Mouse (Mus musculus) adrenal gland, postnatal 14 days (tissue): ENCODE data around the gene Prdx4. TPM values are rescaled to one million over a fixed set of nuclear protein-coding genes. Genes with fewer than 3 reads are reported as not detected.
"Not testable (repeated sequence)": the region's sequence is repeated elsewhere in the genome, so short reads cannot be mapped to it uniquely, and the experiment has no call there.

Source experiments
- DNase-seq: peaks from one replicate; pipeline ENCODE4 v3.0.0; 2021; ENCODE audit warnings: mixed read lengths
- long read RNA-seq, 2 experiments: library from polyadenylated mRNA; stranded (forward); transcript quantifications; one replicate each; pipeline ENCODE4 v2.0.0; 2021
- total RNA-seq: library from RNA; stranded (reverse); gene quantifications from 2 replicates; pipeline ENCODE4 v1.2.3, GENCODE M21; 2021

Gene Prdx4
- 47.3 and 67.1 TPM in 2 replicates for total RNA-seq
- long read RNA-seq, experiment 1, transcript Prdx4-201 (7 exons, 990 nt): major isoform, 49 of 50 reads
- long read RNA-seq, experiment 1, partial matches to known transcripts: 0 of 50 reads
- long read RNA-seq, experiment 1, other reads (novel, unspliced or antisense): 1 of 50 reads
- long read RNA-seq, experiment 2, transcript Prdx4-201 (7 exons, 990 nt): major isoform, 64 of 66 reads
- long read RNA-seq, experiment 2, partial matches to known transcripts: 2 of 66 reads
- long read RNA-seq, experiment 2, other reads (novel, unspliced or antisense): 0 of 66 reads

DNA sequence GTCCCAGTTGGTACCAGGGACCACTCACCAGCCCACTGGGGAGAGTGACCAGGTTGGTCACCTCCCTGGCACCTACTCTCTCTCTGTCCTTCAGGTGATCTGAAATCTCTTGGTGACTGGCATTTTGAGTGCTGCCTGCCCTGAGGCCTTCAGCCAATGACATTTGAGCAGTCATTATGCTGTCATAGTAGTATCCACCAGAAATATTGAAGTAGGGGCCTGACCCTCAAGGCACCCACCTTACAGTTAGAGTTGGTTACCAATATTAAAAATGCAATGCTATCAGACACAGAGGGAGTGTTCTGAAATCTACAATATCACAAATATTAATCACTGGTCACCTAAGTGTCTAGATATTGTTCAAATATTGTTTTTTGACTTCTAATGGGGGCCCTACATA lies at the start of gene Prdx4:
Gene Prdx4 (minus strand): TSS at position 101 of the 400 bp plus-strand sequence.
- DNase-seq: no peak

DNA sequence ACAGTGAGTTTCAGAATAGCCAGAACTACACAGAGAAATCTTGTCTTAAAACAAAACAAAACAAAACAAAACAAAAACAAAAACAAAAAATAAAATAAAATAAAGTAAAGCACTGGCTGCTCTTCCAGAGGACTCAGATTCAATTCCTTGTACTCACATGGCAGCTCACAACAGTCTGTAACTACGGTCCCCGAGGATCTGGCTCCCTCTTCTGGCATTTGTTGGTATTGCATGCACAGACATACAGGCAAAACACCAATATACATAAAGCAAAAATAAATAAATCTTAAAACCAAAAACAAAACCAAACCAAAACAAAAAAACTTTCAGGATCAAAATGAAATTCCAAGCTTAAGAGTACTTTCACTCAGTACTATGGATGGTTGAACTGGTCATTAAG lies 36.0 kb upstream of the Prdx4 start:
- peak; percentile 34 for DNase-seq

DNA sequence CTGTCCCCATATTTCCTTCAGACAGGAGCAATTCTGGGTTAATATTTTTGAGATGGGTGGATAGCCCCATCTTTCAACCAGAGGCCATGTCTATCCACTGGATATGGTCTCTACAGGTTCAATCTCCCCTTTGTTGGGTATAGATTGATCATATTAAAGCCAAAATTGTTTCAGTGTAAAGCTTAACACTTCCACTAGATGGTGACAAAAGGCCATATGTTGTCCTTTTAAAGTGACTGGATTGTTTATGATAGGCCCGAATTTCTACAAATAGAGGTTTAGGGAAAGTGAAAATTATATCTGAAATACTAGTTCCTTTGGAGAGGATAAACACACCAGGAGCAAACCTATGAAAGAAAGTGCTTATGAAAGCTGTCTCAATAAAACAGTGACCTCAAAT lies 34.9 kb upstream of the Prdx4 start:
- DNase-seq: no peak

DNA sequence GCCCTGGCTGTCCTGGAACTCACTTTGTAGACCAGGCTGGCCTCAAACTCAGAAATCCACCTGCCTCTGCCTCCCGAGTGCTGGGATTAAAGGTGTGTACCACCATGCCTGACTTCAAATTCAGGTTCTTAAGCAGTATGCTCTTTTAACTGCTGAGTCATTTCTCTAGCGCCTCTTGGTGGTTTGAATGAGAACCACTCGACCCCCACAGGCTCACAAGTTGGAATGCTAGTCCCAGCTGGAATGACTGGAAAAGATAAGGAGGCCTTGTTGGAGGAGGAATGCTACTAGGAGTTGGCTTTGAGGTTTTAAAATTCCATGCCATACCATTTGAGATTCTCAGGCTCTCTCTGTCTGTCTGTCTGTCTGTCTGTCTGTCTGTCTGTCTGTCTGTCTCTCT lies 29.6 kb upstream of the Prdx4 start:
- DNase-seq: not testable (repeated sequence)

DNA sequence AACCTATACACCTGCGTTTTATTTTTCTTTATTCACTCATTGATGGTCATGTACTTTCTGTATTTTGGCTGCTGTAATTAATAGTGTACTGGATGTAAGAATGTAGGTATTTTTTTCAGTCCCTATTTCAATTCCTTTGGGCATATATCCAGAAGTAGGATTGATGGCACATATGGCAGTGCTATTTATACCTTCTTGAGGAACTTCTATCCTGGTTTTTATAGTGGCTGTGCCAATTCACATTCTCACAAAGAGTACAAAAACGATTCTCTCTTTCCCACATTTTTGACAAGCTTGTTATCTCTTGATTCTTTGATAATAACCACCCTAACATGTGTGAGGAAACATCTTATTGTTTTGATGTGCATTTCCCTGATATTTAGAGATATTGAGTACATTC lies 24.5 kb upstream of the Prdx4 start:
- no peak for DNase-seq

DNA sequence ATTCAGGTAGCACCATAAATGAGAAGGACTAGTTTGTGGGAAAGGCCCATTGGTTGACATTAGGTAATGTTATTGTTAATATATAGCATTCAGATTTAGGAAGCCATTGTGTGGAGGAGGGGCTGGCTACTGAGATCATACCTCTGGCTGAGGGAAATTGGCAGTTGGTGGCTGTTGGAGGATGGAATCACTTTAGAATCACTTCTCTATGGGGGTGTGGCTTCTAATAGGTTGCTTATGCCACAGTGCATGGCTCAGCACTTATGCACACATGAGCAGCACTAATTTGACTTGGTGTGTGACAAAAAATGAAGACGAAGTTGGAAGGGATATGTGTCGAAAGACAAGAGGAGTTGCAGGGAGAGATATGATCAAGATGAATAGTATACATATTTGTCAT lies 5.7 kb upstream of the Prdx4 start:
- no peak for DNase-seq

DNA sequence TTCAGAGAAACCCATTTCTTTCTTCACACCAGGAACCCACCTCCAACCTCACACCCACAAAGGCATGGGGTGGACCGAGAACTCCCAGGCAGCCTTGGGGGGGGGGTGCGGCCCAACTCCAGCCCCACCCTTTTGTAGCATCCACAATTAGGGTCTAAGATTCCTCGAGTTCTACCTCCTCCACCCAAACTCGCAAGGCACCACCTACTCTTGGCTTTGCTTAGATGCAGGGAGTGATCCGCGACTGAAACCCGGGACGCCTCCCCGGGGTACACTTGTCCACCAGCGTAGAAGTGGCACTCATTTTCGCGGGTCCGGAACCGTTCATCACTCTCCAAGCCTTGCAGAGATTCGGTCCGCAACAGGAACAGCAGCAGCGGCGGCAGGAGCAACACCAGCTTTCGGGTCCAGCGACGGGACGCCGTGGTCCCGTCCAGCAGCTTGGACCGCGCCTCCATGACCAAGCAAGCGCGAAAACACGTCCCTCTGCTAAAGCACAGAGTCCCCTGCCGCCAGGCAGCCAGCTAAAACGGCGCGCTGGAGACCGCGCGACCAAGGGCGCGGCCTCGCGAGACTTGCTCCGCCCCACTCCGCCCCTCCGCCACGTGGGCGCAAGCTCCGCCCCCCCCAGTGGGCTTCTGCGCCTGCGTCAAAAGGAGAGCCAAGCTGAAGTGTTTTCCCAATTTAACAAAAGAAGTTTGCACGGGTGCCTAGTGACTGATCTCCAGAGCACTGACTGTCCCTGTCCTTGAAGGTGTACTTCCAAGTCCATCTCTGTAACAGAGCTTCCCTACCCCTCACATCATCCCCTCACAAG lies 2.4 kb downstream of the Prdx4 start:
- DNase-seq: peak; percentile 91

DNA sequence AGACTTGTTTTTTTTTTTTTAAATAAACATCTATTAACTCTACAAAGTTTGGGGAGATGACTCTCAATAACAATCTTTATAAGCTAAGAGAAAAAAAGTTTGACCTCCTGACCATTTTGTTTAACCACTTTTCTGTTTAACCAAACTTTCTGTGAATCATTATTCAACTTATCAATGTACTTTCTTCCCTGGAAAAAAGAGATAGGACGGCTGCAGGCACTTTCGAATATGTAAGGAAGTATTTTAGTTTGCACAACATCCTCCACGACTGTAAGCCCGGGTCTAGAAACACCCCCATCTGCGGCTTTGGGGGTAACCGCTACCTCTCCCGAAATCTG lies 3.0 kb downstream of the Prdx4 start:
- no peak for DNase-seq

DNA sequence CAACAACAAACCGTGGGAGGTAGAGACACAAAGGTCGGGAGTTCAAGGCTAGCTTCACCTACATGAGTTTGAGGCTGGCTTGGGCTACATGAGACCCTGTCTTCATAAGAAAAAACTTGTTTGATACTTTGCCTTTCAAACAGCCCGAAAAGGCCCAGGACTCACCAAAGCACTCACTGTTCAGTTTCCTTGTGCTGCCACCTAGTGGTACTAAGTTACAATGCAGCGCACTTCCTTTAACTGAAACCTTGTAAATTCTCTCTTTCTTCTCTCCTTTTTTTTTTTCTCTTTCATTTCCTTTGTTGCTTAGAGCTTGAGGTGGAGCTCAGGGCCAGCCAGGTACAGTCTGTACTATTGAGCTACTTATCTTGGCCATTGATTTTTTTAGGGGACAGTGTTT lies 22.5 kb downstream of the Prdx4 start:
- peak; percentile 24 for DNase-seq

DNA sequence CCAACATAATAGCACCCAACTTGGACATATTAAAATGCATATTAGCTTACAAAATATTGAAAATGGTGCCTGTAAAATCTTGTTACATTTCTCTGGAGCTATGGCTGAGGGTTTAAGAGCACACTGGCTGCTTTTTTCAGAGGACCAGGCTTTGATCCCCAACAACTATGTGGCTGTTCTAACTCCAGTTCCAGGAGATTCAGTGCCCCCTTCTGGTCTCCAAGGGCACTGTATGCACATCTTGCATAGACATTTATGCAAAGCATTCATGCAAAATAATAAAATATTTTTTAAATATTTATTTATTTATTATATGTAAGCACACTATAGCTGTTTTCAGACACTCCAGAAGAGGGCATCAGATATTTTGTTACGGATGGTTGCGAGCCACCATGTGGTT lies 34.2 kb downstream of the Prdx4 start:
- DNase-seq: no peak

DNA sequence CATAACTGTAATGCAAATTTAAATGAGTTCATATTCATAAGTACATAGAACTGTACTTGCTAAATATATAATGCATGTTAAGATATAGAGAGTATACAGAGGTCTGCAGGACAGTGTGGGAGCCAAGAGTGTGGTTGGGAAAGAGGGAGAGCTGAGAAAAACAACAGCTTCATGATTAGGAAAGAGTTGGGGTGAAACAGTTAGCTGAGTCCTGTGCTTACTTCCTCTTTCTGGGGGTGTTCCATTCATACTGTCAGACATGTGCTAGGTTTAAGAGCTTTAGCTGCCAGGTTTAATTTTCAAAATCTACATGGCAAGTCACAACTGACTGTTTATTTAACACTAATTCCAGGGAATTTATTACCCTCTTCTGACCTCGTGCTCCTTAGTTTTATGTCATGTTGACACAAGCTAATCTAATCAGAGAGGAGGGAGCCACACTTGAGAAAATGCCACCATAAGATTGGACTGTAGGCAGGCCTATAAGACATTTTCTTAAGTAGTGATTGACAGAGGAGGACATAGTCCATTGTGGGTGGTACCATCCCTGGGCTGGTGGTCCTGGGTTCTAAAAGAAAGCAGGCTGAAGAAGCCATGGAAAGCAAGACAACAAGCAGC lies 60.0 kb downstream of the Prdx4 start:
- DNase-seq: no peak

DNA sequence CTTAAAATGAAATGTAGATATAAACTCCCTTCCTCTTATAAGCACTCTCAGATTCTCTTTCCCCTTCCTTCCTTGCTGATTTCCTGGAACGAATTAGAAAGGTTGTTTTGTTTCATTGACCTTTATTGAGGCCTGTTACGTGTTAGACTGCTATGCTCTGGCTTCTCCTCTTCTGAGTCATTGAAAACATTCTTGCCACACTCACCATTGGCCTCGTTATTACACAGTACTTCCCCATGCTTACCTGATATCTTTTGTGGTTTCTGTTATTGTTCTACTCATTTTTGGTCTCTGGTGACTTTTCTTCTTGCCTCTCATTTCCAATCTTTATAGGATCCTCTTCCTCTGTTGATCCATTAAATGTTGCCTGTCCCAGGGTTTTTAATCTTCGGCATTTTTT lies 62.1 kb downstream of the Prdx4 start:
- peak; percentile 5 for DNase-seq

Other genes starting within 250 kb of the Prdx4 start
- not detected in 2 replicates for gene Magea2, start 247.1 kb downstream of the Prdx4 start, total RNA-seq
- gene Cldn34b2, start 212.3 kb downstream of the Prdx4 start, total RNA-seq: not detected in 2 replicates
- gene Sat1, start 124.3 kb downstream of the Prdx4 start, total RNA-seq: 135 and 163 TPM in 2 replicates
- 50.9 and 53.6 TPM in 2 replicates for gene Acot9, start 78.3 kb downstream of the Prdx4 start, total RNA-seq